Mouse (Mus musculus) bone marrow, adult 2 months (tissue): Measurements from ENCODE around the gene Ascc3.

Source experiments
- CTCF ChIP-seq: fragments of 200-500 bp; IDR thresholded peaks from 2 replicates; pipeline ENCODE4 v1.5.1; 2011; ENCODE audit warnings: low read length, control low read depth; ENCODE audit not compliant: control insufficient read depth, insufficient read depth
- POLR2A ChIP-seq: fragments of 200-500 bp; IDR thresholded peaks from 2 replicates; pipeline ENCODE4 v1.6.1; 2011; ENCODE audit warnings: low read depth, mild to moderate bottlenecking, control low read depth, low read length, borderline replicate concordance; ENCODE audit not compliant: control insufficient read depth

- TF ChIP-seq CTCF (no peak), POLR2A (no peak)
These were observed 181.4 kb downstream of the Ascc3 start for GRCm38 (mm10) chr10:50773846-50774245.
